Mouse (Mus musculus) forebrain, embryonic 15.5 days (tissue): Measurements from ENCODE around the gene Lrsam1. TPM values are rescaled to one million over a fixed set of nuclear protein-coding genes. Genes with fewer than 3 reads are reported as not detected.
A peak's percentile ranks its signal among the peaks of the same experiment; 100 is the strongest.

Experiments
- ATAC-seq: fragments of 200-750 bp; cut with Nextera tagmentation; replicated peaks from 2 replicates; pipeline ENCODE4 v1.8.0; 2017; ENCODE audit warnings: mild to moderate bottlenecking, moderate TSS enrichment, moderate library complexity
- H3K27ac ChIP-seq: fragments of 300-500 bp; sonication (generic); replicated peaks from 2 replicates; pipeline ENCODE4 v1.5.1; 2015; ENCODE audit warnings: mild to moderate bottlenecking, inconsistent platforms
- H3K27me3 ChIP-seq: fragments of 300-500 bp; sonication (generic); 2 replicates; pipeline ENCODE4 v1.6.1; 2015; ENCODE audit warnings: inconsistent platforms
- H3K36me3 ChIP-seq: fragments of 300-500 bp; sonication (generic); 2 replicates; pipeline ENCODE4 v1.6.1; 2015; ENCODE audit warnings: mild to moderate bottlenecking, inconsistent platforms
- H3K4me1 ChIP-seq: fragments of 300-500 bp; sonication (generic); 2 replicates; pipeline ENCODE4 v1.6.1; 2015; ENCODE audit warnings: inconsistent platforms
- H3K4me2 ChIP-seq: fragments of 300-500 bp; sonication (generic); replicated peaks from 2 replicates; pipeline ENCODE4 v1.6.1; 2015; ENCODE audit warnings: mild to moderate bottlenecking, inconsistent platforms
- H3K4me3 ChIP-seq: fragments of 300-500 bp; sonication (generic); 2 replicates; pipeline ENCODE4 v1.5.1; 2015; ENCODE audit warnings: mild to moderate bottlenecking, inconsistent platforms
- H3K9ac ChIP-seq: fragments of 300-500 bp; sonication (generic); replicated peaks from 2 replicates; pipeline ENCODE4 v1.6.1; 2015; ENCODE audit warnings: mild to moderate bottlenecking, inconsistent platforms
- H3K9me3 ChIP-seq: fragments of 300-500 bp; sonication (generic); 2 replicates; pipeline ENCODE4 v1.6.1; 2016; ENCODE audit warnings: inconsistent platforms
- WGBS: fragments of 180-500 bp; shearing (Covaris S2); methylation state at CpG from one replicate; pipeline ENCODE4 v1.1.7; 2015; ENCODE audit warnings: mixed read lengths; 5-methylcytosine and 5-hydroxymethylcytosine counted together
- polyA plus RNA-seq: library from polyadenylated mRNA; unstranded; fragments of >200 nt; fragmentation: Nextera tagmentation; extraction: Ambion mirVana; gene quantifications from 2 replicates; pipeline ENCODE4 v1.2.1, GENCODE M21; 2015

The Lrsam1 gene
- polyA plus RNA-seq, 1 experiment from 2014 or later = 17.8 TPM

GRCm38 (mm10) chr2:32940483-32940882 is 20.9 kb downstream of the Lrsam1 start:
- no peak overlapping the region for H3K9ac ChIP-seq
- H3K27me3 ChIP-seq = no peaks in the 10 kb centered on the region
- no peak overlapping the region for H3K4me3 ChIP-seq
- H3K27ac ChIP-seq = no peak overlapping the region
- H3K4me2 ChIP-seq = no peak overlapping the region
- H3K9me3 ChIP-seq = no peaks in the 10 kb centered on the region
- no peak for ATAC-seq
- no peaks in the 10 kb centered on the region for H3K4me1 ChIP-seq
- WGBS = 91% methylated on average over 4 of the region's 4 CpGs
- H3K36me3 ChIP-seq = peaks cover 53% of the 10 kb centered on the region

GRCm38 (mm10) chr2:32939418-32939817 is 22.0 kb downstream of the Lrsam1 start:
- peaks cover 48% of the 10 kb centered on the region for H3K36me3 ChIP-seq
- no peak overlapping the region for H3K27ac ChIP-seq
- no peaks in the 10 kb centered on the region for H3K9me3 ChIP-seq
- H3K4me1 ChIP-seq = no peaks in the 10 kb centered on the region
- 69% methylated on average over 5 of the region's 5 CpGs for WGBS
- ATAC-seq = no peak
- no peak overlapping the region for H3K9ac ChIP-seq
- H3K27me3 ChIP-seq = no peaks in the 10 kb centered on the region
- no peak overlapping the region for H3K4me3 ChIP-seq
- H3K4me2 ChIP-seq = no peak overlapping the region

GRCm38 (mm10) chr2:32938741-32939140 is 22.7 kb downstream of the Lrsam1 start:
- Histone ChIP-seq H3K4me3 (no peak overlapping the region), H3K27me3 (no peaks in the 10 kb centered on the region), H3K9ac (no peak overlapping the region), H3K27ac (no peak overlapping the region), H3K4me1 (no peaks in the 10 kb centered on the region), H3K9me3 (no peaks in the 10 kb centered on the region), H3K36me3 (peaks cover 46% of the 10 kb centered on the region), H3K4me2 (no peak overlapping the region)
- WGBS = 96% methylated on average over 5 of the region's 5 CpGs
- ATAC-seq = no peak

- Histone ChIP-seq H3K4me3 (no peak overlapping the region), H3K36me3 (peaks cover 18% of the 10 kb centered on the region; the same call in 1 of the 2 replicates), H3K27me3 (no peaks in the 10 kb centered on the region), H3K27ac (no peak overlapping the region), H3K9me3 (no peaks in the 10 kb centered on the region), H3K4me1 (no peaks in the 10 kb centered on the region), H3K9ac (no peak overlapping the region), H3K4me2 (no peak overlapping the region)
- ATAC-seq = no peak
- WGBS = 70% methylated on average over 7 of the region's 7 CpGs
Measured at GRCm38 (mm10) chr2:32931730-32932129, 29.7 kb downstream of the Lrsam1 start.

GRCm38 (mm10) chr2:32928947-32929829 is 32.2 kb downstream of the Lrsam1 start:
- Histone ChIP-seq H3K9me3 (no peaks in the 10 kb centered on the region), H3K27me3 (no peaks in the 10 kb centered on the region), H3K36me3 (peaks cover 18% of the 10 kb centered on the region; the same call in 1 of the 2 replicates), H3K9ac (no peak overlapping the region), H3K27ac (no peak overlapping the region), H3K4me1 (no peaks in the 10 kb centered on the region), H3K4me3 (no peak overlapping the region), H3K4me2 (no peak overlapping the region)
- no peak for ATAC-seq
- whole genome bisulfite sequencing = 88% methylated on average over 19 of the region's 19 CpGs

- H3K36me3 ChIP-seq = peaks cover 22% of the 10 kb centered on the region
- no peak overlapping the region for H3K4me3 ChIP-seq
- ATAC-seq = peak; percentile 44
- H3K9ac ChIP-seq = no peak overlapping the region
- no peak overlapping the region for H3K4me2 ChIP-seq
- H3K27ac ChIP-seq = no peak overlapping the region
- H3K4me1 ChIP-seq = no peaks in the 10 kb centered on the region
- 26% methylated on average over 10 of the region's 10 CpGs for WGBS
- H3K27me3 ChIP-seq = no peaks in the 10 kb centered on the region
- H3K9me3 ChIP-seq = no peaks in the 10 kb centered on the region
Measured at GRCm38 (mm10) chr2:32928235-32928946, 33.0 kb downstream of the Lrsam1 start.

- no peaks in the 10 kb centered on the region for H3K4me1 ChIP-seq
- no peak overlapping the region for H3K4me2 ChIP-seq
- H3K36me3 ChIP-seq = peaks cover 27% of the 10 kb centered on the region
- H3K27ac ChIP-seq = no peak overlapping the region
- H3K4me3 ChIP-seq = no peak overlapping the region
- no peak overlapping the region for H3K9ac ChIP-seq
- H3K9me3 ChIP-seq = no peaks in the 10 kb centered on the region
- ATAC-seq = no peak
- 80% methylated on average over 15 of the region's 15 CpGs for WGBS
- H3K27me3 ChIP-seq = no peaks in the 10 kb centered on the region
Measured at GRCm38 (mm10) chr2:32927624-32928234, 33.7 kb downstream of the Lrsam1 start.

- Histone ChIP-seq H3K27me3 (no peaks in the 10 kb centered on the region), H3K27ac (no peak overlapping the region), H3K4me1 (no peaks in the 10 kb centered on the region), H3K9me3 (no peaks in the 10 kb centered on the region), H3K9ac (no peak overlapping the region), H3K36me3 (peaks cover 39% of the 10 kb centered on the region), H3K4me3 (no peak overlapping the region), H3K4me2 (no peak overlapping the region)
- 92% methylated on average over 11 of the region's 12 CpGs for WGBS
- no peak for ATAC-seq
Measured at GRCm38 (mm10) chr2:32926330-32927075, 34.9 kb downstream of the Lrsam1 start.

- no peak overlapping the region for H3K9ac ChIP-seq
- no peaks in the 10 kb centered on the region for H3K27me3 ChIP-seq
- H3K27ac ChIP-seq = no peak overlapping the region
- no peaks in the 10 kb centered on the region for H3K4me1 ChIP-seq
- ATAC-seq = no peak
- peaks cover 59% of the 10 kb centered on the region for H3K36me3 ChIP-seq
- no peaks in the 10 kb centered on the region for H3K9me3 ChIP-seq
- H3K4me3 ChIP-seq = no peak overlapping the region
- H3K4me2 ChIP-seq = no peak overlapping the region
- WGBS = 71% methylated on average over 10 of the region's 10 CpGs
Measured at GRCm38 (mm10) chr2:32924306-32924844, 37.0 kb downstream of the Lrsam1 start.

- Histone ChIP-seq H3K27me3 (no peaks in the 10 kb centered on the region), H3K9ac (no peak overlapping the region), H3K36me3 (peaks cover 65% of the 10 kb centered on the region), H3K9me3 (no peaks in the 10 kb centered on the region), H3K4me2 (no peak overlapping the region), H3K4me1 (no peaks in the 10 kb centered on the region), H3K27ac (no peak overlapping the region), H3K4me3 (no peak overlapping the region)
- 93% methylated on average over 24 of the region's 24 CpGs for WGBS
- no peak for ATAC-seq
Measured at GRCm38 (mm10) chr2:32923551-32924250, 37.7 kb downstream of the Lrsam1 start.

GRCm38 (mm10) chr2:32922564-32922963 is 38.9 kb downstream of the Lrsam1 start:
- WGBS = 86% methylated on average over 13 of the region's 13 CpGs
- H3K36me3 ChIP-seq = peaks cover 67% of the 10 kb centered on the region
- H3K4me1 ChIP-seq = no peaks in the 10 kb centered on the region
- no peak overlapping the region for H3K9ac ChIP-seq
- H3K9me3 ChIP-seq = no peaks in the 10 kb centered on the region
- no peaks in the 10 kb centered on the region for H3K27me3 ChIP-seq
- H3K4me2 ChIP-seq = no peak overlapping the region
- H3K4me3 ChIP-seq = no peak overlapping the region
- no peak for ATAC-seq
- no peak overlapping the region for H3K27ac ChIP-seq
